Mouse (Mus musculus) c-Kit-negative CD71-positive TER-119-positive erythroid progenitor cells, embryonic 14.5 days (primary cell): Measurements from ENCODE around the gene Acsm3.
"Not testable (repeated sequence)": the region's sequence is repeated elsewhere in the genome, so short reads cannot be mapped to it uniquely, and the experiment has no call there.

Experiments
- DNase-seq: peaks from one replicate; pipeline ENCODE4 v3.0.0-alpha.2; 2013; ENCODE audit warnings: low read depth, low spot score

Gene Acsm3

DNA sequence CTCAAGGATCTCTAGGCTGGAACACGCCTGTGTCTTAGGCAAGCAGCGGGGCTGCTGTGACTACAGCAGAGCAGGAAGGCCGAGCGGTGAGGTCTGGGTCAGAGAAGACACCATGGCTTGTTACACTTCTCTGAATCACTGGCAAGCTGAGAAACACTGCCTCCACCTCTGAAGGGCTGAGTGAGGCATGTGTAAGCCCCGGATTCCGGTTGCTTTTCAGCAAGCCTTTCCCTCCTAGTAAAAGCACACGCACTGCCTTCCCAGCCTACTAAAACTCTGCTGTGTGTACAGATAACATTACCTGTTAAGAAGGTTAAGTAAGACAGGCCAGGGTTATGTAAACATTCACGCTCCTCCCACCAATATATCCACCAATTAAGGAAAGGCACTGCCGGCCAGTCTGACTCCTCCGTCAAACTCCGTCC lies at the start of gene Acsm3:
Gene Acsm3 (plus strand): TSS at position 397 of the 425 bp plus-strand sequence.
- no peak for DNase-seq

- no peak for DNase-seq
These were observed 46.6 kb upstream of the Acsm3 start for GRCm38 (mm10) chr7:119714111-119714510.

DNA sequence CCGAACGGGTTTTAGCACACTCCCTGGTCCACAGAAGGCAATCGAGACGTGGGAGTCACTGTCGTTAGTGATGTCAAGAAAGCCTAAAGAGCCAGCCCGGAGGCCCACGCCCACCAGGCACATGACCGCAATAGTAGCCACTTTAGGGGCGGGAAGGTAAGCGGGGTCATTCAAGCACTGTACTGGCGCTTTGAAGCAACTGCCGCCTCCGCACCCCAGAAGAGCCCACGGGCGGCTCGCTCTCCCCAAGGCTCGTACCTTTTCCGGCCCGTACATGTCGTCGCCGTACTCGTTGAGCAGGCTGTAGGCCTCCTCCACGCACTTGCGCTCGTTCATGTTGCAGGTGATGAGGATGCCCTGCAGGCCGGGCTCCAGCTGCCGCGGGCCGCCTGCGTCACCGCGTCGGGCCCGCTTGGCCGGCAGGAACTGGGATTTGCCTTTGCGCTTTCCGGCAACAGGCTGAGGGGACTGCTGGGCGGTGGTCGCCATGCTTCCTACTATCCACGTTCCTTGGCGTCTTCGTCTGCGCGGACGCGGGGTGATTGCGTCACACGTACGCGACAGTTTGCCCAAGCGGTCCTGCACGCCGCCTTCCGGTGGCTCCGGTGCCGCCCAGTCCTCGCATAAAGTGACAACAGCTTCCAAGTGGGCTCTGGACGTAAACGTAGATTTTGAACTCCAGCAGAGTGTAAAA lies 40.3 kb upstream of the Acsm3 start, which contains the start of gene Thumpd1:
Gene Thumpd1 (minus strand): TSS at position 546 of the 694 bp plus-strand sequence.
- peak; percentile 75 for DNase-seq

DNA sequence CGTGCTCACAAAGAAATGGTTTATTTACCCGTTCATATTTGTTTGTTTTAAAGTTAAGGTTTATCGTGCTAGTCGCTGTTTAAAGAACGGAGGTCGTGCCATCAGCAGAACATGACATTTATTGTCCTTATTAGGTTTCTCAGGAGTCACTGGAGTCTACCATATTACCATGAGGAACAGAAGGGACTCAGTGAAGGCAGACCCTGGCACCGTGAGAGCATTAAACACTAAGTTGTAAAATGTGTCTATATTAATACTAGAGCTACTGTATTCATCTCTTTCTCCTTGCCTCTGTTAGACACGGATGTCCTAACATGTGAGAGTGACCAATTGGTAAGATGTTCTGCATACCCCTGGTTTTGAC lies 39.8 kb upstream of the Acsm3 start:
- no peak for DNase-seq

- no peak for DNase-seq
These were observed 33.1 kb upstream of the Acsm3 start for GRCm38 (mm10) chr7:119727621-119728020.

- DNase-seq, result peak; percentile 4
These were observed 29.5 kb upstream of the Acsm3 start for GRCm38 (mm10) chr7:119731262-119731661.

DNA sequence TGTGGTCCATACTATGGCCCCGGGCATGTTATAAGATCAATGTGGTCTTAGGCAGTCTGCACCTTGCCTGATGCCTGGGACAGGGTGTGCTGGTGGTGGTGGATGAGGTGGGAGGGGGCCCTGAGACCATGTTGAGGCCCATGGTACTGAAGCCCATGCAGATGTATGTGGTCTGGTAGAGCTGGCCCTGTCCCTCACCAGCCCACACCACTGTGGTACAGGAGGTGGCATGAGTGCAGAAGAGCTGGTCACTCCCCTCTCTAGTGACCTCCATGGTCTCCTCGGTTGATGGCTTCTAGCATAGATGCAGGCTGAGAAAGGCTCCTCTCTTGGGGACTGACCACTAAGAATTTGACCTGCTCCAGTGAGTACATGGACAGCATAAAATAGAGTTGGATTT lies 21.8 kb upstream of the Acsm3 start:
- DNase-seq, result no peak

DNA sequence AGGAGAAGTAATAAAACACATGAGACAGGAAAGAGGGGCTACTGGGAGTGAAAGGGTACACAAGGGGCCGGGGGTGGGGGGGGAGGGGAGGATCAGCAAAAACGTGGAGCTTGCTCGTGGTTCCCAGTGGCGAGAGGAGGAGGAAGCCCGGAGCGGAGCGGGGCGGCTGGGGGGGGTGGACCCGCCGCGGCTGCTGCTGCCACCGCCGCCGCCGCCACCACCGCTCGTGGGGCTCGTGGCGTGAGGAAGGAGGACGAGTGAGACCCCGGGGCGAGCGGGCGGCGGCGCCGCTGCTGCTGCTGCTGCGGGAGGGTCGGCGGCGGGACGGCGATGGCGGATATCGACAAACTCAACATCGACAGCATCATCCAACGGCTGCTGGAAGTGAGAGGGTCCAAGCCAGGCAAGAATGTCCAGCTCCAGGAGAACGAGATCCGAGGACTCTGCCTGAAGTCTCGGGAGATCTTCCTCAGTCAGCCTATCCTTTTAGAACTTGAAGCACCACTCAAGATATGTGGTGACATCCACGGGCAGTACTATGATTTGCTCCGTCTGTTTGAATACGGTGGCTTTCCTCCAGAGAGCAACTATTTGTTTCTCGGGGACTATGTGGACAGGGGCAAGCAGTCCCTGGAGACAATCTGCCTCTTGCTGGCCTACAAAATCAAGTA lies 20.8 kb upstream of the Acsm3 start:
- not testable (repeated sequence) for DNase-seq

DNA sequence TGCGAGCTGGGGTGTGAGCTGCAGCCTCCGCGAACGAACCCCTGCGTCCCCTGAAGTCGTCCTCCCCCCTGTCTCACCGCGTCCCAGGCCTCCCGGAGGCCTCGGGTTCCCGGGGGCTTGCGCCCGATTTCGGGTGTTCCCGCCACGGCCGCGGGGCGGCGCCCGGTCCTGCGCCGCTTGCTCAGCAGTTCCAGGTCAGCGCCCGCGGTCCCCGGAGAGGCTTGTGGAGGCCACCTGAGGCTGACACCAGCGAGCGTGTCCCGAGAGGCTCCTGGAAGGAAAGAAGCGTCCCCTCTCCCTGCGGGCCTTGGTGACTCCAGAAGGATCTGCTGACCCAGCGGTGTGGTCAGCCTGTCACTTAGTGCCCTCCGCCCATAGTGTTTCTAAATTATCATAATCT lies 16.4 kb upstream of the Acsm3 start:
- no peak for DNase-seq

- no peak for DNase-seq
These were observed 14.9 kb upstream of the Acsm3 start for GRCm38 (mm10) chr7:119745869-119746268.

DNA sequence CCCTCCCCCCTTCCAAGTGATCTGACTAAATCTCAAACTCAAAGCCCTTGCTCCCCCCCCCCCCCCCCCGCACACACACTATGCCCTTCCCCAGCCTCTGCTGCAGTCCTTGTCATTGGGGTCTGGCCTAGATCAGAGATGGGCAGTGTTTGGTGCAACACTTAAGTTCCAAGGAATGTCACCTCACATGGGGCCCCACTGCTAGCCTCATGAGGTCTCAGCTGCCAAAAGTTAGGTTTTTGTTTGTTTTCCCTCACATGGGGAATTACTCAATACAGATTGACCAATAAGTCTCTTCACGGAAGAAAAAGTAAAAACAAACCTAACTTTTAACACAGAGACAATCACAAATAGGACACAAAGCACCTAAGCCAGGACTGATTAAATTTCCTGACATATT lies 12.0 kb upstream of the Acsm3 start:
- no peak for DNase-seq

GRCm38 (mm10) chr7:119749942-119750341 lies 10.8 kb upstream of the Acsm3 start:
- no peak for DNase-seq

DNA sequence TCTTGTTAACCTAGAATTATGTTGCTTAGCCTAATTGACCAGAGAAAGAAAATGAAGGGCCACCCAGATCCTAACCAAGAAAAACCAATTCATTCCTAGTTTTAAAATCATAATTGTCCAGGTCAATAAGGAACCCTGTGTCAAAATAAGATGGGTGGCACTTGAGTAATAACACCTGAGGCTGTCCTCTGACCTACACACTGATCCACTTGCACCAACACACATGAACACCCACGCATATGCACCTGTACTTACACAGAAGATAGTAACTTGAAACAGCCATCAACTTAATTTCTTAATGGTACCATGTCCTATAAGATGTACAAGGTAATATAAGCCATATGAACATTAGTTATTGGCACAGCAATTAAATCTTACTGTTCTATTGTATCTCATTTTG lies 7.0 kb upstream of the Acsm3 start:
- no peak for DNase-seq

GRCm38 (mm10) chr7:119762166-119762697 lies 1.5 kb downstream of the Acsm3 start:
- no peak for DNase-seq

- no peak for DNase-seq
These were observed 3.7 kb downstream of the Acsm3 start for GRCm38 (mm10) chr7:119764377-119764776.

DNA sequence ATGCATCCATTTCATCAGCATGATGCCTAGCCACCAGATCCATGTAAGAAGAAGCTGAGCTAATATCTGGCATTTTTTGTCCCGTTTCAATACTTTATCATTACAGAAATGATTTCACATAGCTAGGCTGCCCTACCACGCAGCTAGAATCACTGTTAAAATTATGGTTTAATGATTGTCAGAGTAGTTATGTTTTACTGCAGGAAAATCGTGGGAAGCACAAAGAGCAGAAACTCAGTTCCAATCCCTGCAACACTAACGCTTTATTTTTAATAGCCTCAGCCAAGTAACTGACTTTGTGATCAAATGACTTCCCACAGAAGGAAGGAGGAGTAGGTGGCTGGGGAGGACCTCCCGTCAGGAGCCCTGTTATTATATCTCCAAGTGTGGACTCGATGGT lies 6.3 kb downstream of the Acsm3 start:
- no peak for DNase-seq

DNA sequence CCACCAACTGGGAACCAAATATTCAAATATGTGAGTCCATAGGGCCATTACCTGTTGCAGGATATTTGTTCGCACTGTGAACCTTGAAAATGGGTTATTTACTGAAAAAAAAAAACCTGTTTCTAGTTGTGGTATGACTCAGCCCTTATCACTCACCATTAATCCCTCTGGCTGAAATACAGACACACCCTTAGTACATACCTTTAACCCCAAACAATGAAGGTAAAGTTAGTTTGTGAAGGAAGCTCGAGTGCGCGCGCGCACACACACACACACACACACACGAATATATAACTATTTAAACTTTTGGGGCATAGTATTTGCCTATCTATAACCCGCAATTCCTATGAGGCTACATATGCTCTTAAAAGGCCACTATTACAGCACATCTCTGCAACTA lies 9.2 kb downstream of the Acsm3 start:
- DNase-seq, result no peak

DNA sequence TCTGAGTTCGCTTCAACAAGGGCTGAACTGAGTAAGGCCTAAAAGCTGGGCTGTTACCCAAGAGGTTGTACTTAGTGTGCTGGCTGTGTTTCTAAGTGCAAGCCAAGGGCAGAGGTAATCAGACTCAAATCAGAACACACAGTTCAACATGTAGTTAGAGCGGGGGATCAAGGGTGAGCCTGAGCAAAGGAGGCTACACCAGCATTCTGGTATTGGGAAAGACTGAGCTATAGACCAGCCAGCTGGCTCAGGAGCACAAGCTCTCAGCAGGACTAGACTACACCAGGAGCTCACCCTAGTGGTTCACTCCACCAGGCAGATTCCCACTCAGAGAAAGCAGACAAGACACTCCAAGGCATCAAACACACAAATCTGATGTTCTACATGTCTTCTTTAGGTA lies 22.7 kb downstream of the Acsm3 start:
- DNase-seq, result no peak

GRCm38 (mm10) chr7:119784908-119785307 lies 24.2 kb downstream of the Acsm3 start:
- no peak for DNase-seq

DNA sequence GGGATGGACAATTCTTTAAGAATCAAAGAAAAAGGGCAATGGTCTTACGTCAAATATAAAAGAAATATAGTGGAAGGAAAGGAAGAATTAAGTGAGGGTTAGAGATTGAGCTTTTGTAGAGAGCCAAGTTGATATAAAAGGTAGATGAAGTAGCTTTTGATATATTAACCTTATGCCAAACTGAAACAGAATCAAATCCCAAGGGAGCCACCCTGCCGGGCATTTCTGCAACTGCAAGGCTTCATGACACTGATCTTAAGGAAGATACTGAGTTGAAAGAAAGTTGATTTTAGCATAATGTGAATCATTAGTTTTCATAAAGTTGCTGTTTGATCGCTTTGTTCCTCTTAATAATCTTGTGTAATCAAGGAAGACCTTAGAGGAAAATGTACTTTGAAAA lies 28.3 kb downstream of the Acsm3 start:
- no peak for DNase-seq

GRCm38 (mm10) chr7:119793586-119794250 lies 33.0 kb downstream of the Acsm3 start, which contains the start of the genes Rexo5 and Eri2:
Rexo5 (plus strand) TSS chr7:119794006.
Eri2 (minus strand) TSS chr7:119794058.
- peak; percentile 64 for DNase-seq

DNA sequence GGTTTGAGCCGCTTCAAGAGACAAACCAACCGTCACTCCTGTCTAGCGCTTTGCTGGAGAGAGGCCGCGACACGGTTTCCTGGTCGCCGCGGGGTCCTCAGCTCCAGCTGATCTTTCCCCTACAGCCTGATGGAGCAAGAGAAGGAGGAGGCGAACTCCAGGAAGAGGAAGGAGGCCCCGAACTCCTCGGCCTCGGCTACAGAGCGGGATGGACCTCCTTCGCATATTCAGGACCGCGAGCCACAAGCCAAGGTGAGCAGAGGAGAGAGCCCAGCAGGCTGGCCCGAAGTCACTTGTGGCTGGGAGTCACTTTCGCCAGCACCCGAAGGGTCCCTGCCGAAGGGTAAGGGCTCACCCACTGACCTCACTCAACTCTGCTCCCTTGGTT lies 33.5 kb downstream of the Acsm3 start:
- no peak for DNase-seq
